Mouse (Mus musculus): Measurements from ENCODE around the gene Ccdc148.

Ccdc148 gene

GRCm38 (mm10) chr2:59160605-59160963 is at the start of gene Ccdc148, which contains the start of gene Pkp4:
Gene Ccdc148 (minus strand): TSS chr2:59160683.
Gene Pkp4 (plus strand): TSS chr2:59160850.
- DNase-seq: peak; percentile 96

- no peak for DNase-seq
Measured at GRCm38 (mm10) chr2:59208276-59208675, 47.8 kb upstream of the Ccdc148 start.

- no peak for DNase-seq
Measured at GRCm38 (mm10) chr2:59207725-59208124, 47.2 kb upstream of the Ccdc148 start.

GRCm38 (mm10) chr2:59207240-59207639 is 46.8 kb upstream of the Ccdc148 start:
- no peak for DNase-seq

GRCm38 (mm10) chr2:59206190-59206589 is 45.7 kb upstream of the Ccdc148 start:
- no peak for DNase-seq

GRCm38 (mm10) chr2:59205092-59205491 is 44.6 kb upstream of the Ccdc148 start:
- peak; percentile 61 for DNase-seq

- no peak for DNase-seq
Measured at GRCm38 (mm10) chr2:59203627-59204425, 43.3 kb upstream of the Ccdc148 start.

- no peak for DNase-seq
Measured at GRCm38 (mm10) chr2:59202930-59203329, 42.4 kb upstream of the Ccdc148 start.

GRCm38 (mm10) chr2:59200511-59200910 is 40.0 kb upstream of the Ccdc148 start:
- DNase-seq: no peak

- no peak for DNase-seq
Measured at GRCm38 (mm10) chr2:59199476-59199976, 39.0 kb upstream of the Ccdc148 start.

- no peak for DNase-seq
Measured at GRCm38 (mm10) chr2:59197156-59197555, 36.7 kb upstream of the Ccdc148 start.

- DNase-seq: no peak
Measured at GRCm38 (mm10) chr2:59193117-59193516, 32.6 kb upstream of the Ccdc148 start.

- DNase-seq: no peak
Measured at GRCm38 (mm10) chr2:59191466-59191865, 31.0 kb upstream of the Ccdc148 start.

- no peak for DNase-seq
Measured at GRCm38 (mm10) chr2:59190186-59190585, 29.7 kb upstream of the Ccdc148 start.

- no peak for DNase-seq
Measured at GRCm38 (mm10) chr2:59189661-59190185, 29.2 kb upstream of the Ccdc148 start.

- DNase-seq: no peak
Measured at GRCm38 (mm10) chr2:59188306-59188705, 27.8 kb upstream of the Ccdc148 start.

- DNase-seq: no peak
Measured at GRCm38 (mm10) chr2:59186966-59187365, 26.5 kb upstream of the Ccdc148 start.

- DNase-seq: no peak
Measured at GRCm38 (mm10) chr2:59186122-59186521, 25.6 kb upstream of the Ccdc148 start.

GRCm38 (mm10) chr2:59184107-59185064 is 23.9 kb upstream of the Ccdc148 start:
- DNase-seq: no peak

GRCm38 (mm10) chr2:59183541-59183940 is 23.1 kb upstream of the Ccdc148 start:
- DNase-seq: no peak

- DNase-seq: peak; percentile 45
Measured at GRCm38 (mm10) chr2:59181321-59182113, 21.0 kb upstream of the Ccdc148 start.

GRCm38 (mm10) chr2:59179487-59179886 is 19.0 kb upstream of the Ccdc148 start:
- no peak for DNase-seq

Data from right cerebral cortex, adult 18-20 months (tissue).